Mouse (Mus musculus): Measurements from ENCODE around the gene Eif3f. TPM values are rescaled to one million over a fixed set of nuclear protein-coding genes. Genes with fewer than 3 reads are reported as not detected.

The Eif3f gene
- polyA plus RNA-seq (2015; fragmentation: Nextera tagmentation; extraction: Ambion mirVana), result 97.7 and 111 TPM in 2 replicates

DNA sequence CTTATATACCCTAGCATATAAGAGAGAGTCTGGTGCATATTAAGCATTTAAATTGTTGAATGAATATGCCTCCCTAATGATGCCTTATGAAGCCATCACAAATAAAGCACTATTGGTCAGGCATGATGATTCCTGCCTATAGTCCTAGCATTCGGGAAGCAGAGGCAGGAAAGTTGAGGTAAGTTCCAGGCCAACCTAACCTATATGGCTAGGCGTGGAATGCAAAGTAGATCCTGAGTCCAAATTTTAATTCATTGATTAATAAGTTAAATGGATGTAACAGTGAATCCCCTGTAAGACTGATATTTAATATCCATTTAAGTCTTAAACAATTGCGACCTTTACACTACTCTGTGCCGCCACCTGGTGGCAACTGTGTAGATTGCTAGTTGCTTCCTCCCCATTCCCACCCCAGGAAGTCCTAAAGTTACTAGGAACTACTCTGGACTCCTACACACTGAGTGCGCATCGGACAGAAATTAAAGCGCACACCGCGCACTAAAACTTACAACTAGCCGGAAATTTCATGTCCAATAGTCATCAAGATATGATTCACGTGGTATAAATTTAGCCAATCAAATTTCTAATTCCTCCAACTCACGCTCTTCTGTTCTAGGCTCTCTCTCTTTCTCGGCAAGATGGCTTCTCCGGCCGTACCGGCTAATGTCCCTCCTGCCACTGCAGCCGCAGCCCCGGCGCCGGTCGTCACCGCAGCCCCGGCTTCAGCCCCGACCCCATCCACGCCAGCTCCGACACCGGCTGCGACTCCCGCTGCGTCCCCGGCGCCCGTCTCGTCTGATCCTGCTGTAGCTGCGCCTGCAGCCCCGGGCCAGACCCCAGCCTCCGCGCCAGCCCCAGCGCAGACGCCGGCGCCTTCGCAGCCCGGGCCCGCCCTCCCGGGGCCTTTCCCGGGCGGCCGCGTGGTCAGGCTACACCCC is at the start of gene Eif3f:
Gene Eif3f (plus strand): TSS at position 624 of the 938 bp plus-strand sequence.
- peak; percentile 98 for DNase-seq (ENCODE audit: low spot score)

- no peak for DNase-seq (ENCODE audit: low spot score)
Observed at GRCm38 (mm10) chr7:108884906-108885305, 49.3 kb upstream of the Eif3f start, which contains the start of gene Olfr518. TSS of gene Olfr518 (minus strand) at chr7:108885006.

DNA sequence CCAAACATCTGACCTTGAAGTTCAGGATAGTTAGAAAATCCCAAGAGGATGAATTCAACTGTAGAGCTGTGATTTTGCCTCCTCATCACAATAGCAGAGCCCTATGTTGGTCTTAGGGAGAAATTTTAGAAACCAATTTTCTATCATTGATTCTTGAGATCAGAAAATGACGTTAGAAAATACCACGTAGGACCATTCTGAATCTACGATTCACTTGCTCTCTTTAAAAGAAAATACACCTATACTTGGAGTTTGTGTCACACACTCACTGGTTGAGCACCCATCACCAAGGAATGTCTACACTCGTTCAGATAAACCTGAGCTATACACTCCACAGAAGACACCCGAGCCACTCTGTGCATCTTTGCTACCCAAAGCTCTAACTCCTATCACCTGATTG is 39.9 kb upstream of the Eif3f start, which contains the start of gene Olfr519:
Gene Olfr519 (minus strand): TSS at position 101 of the 400 bp plus-strand sequence.
- DNase-seq (ENCODE audit: low spot score), result no peak

- no peak for DNase-seq (ENCODE audit: low spot score)
Observed at GRCm38 (mm10) chr7:108903969-108904368, 30.2 kb upstream of the Eif3f start.

DNA sequence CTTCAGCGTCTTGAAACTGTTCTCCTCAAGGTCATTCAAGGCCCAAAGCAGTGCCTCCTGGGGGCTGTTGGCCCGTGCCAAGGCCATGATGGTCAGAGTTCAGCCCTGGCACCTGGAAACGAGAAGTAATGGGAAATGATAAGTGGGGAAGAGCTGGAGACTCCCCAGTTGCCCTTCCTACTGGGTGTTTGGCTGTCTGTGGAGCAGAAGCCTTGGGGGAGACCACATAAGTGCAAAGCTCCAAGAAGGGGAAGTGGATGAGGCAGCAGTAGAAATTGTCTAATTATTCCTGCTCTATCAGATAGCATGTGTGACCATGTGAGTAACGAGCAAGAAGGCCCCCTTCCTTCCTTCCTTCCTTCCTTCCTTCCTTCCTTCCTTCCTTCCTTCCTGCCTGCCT is 7.2 kb upstream of the Eif3f start:
- DNase-seq (ENCODE audit: low spot score), result no peak

- DNase-seq (ENCODE audit: low spot score), result no peak
Observed at GRCm38 (mm10) chr7:108928280-108929188, 5.7 kb upstream of the Eif3f start.

DNA sequence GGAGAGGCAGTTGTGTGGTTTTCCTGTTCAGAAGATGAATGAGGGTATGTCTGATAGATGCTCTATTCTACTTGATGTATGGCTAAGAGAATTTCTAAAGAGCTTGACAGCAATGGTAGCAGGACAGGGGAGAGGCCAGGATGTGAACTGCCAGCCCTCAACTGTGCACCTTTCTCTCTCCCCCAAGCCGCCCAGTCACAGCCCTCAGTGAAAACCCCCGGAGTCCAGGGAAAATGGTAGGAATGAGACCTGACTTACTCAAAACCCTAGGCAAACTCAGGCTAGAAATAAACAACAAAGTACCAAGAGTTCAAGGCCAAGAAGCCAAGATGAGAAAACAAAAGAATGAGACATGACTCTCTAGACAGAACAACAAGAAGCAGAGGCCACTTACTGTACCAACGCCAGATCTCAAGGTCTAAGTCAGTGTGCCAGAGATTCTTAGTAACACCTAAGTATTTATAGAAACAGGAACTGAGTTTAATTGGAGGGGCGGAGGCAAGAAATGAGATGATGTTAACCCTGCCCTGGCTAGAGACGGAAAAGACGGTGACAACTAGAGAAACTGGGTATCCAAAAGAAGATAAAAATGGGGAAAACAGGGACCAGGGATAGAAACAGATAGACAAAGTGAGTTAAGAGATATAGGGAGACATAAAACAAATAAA is 4.4 kb upstream of the Eif3f start, which contains the start of gene Nlrp10:
Gene Nlrp10 (minus strand): TSS at position 453 of the 668 bp plus-strand sequence.
- DNase-seq (ENCODE audit: low spot score), result no peak

- DNase-seq (ENCODE audit: low spot score), result no peak
Observed at GRCm38 (mm10) chr7:108934836-108935235, 619 bp downstream of the Eif3f start.

- no peak for DNase-seq (ENCODE audit: low spot score)
Observed at GRCm38 (mm10) chr7:108935411-108935810, 1.2 kb downstream of the Eif3f start.

DNA sequence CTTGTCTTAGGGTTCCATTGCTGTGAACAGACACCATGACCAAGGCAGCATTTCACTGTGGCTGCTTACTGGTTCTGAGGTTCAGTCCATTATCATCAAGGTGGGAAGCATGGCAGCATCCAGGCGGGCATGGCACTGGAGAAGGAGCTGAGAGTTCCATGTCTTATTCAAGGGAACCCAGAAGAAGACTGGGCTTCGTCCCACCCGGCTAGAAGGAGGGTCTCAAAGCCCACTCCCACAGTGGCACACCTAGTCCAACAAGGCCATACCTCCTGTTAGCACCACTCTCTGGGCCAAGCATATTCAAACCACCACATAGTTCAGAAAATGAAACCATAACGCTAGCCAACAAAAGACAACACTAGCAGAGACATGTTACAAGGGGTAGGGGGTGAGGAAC is 2.4 kb downstream of the Eif3f start:
- no peak for DNase-seq (ENCODE audit: low spot score)

GRCm38 (mm10) chr7:108941466-108941865 is 7.2 kb downstream of the Eif3f start:
- no peak for DNase-seq (ENCODE audit: low spot score)

DNA sequence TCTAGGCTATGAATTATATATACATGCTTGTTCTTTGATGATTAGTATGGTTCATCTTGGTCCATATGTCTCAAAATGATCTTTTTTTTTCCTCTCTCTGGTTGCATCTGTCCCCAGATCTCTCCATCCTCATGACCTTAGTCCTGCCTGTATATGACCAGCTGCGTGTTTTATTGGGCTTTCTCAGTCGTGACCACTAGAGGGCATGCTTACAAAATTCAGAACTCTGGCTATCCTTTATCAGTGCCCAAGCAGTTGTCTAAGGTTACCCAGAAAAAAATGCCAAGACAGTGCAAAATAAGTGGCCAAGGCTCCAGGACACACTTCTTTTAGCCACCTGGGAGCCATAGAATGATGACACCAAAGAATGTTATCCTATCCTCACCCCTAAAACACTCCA is 9.8 kb downstream of the Eif3f start:
- DNase-seq (ENCODE audit: low spot score), result peak; percentile 43

DNA sequence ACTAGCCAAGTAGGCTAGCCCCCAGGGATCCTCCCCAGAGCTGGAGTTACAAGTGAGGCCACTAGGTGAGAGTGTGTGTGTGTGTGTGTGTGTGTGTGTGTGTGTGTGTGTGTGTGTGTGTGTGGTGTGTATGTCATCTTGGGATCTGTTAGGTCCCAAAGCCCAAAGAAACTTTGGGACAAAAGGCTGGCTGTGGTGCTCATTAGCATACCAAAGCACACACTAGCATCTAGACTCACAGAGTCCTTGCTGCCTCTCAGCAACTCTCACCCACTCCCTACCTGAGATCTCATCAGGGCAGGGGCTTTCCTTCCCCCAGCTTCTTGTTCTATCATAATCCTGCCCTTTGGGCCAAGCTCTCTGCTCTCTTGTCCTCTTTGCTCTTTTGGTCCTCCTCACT is 14.4 kb downstream of the Eif3f start:
- no peak for DNase-seq (ENCODE audit: low spot score)

DNA sequence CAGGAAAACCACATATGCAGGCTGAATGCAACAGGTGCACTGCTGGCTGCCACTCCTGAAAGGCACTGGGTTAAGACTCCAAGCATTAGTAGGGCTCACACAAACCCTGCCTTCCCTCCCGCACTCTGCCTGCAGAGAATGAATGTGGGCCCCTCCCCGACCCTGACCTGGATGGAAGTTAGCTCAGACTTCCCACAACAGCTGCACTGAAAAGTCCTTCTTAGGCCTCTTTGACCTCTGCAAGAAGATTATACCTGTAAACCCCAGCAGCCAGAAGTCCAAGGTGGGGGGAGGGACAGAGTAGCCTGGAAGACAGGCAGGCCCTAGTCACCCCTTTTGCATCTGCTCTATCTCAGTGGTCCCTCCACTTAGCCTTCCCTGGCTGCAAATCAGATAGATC is 15.1 kb downstream of the Eif3f start:
- no peak for DNase-seq (ENCODE audit: low spot score)

DNA sequence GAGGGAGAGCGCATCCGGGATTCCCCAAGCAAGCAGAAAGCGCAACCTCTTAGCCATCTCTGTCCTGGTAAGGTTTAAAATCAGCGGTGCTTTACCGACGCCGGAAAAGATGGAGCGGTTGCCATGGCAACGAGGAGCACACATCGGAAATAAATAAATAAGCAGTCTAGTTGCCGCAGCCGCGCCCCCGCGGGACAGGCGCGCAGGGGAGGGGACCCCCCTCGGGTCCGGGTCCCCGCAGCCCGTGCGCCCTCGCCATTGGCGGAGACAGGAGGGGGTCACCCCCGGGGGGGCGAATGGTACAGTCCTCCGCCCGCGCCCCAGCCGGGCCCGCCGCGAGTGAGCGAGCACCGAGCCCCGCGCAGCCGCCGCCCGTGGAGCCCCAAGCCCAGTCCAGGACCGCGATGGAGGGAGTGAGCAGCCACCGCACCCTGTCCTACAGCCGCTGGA is 16.1 kb downstream of the Eif3f start, which contains the start of gene Tub:
Gene Tub (plus strand): TSS at position 27 of the 450 bp plus-strand sequence.
- DNase-seq (ENCODE audit: low spot score), result peak; percentile 39

DNA sequence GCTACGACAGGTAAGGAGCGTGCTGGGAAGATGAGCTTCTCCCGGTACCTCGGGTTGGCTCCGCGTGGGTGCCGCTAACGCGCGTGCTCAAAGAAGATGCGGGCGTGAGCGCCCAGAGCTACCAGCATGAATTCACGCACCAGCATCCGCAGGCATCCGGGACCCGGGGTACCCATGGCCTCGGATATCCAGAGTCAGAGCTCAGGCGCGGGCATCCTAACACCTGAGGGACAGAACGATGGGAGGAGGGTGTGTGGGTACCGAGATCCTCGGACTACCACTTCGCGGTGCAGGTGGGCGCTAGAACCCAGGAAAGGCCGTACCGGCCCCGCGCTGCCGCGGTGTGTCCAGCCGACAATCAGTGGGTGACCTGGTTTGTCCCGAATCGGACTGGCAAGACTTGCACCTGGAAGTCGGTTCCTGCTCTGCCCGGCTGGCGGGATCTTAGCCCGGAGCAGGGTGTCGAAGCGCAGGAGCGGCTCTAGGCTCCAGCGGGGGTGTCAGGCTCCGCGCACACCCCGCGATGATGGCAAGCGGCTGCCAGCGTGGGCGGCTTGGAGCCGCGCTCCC is 16.6 kb downstream of the Eif3f start:
- DNase-seq (ENCODE audit: low spot score), result no peak

- DNase-seq (ENCODE audit: low spot score), result no peak
Observed at GRCm38 (mm10) chr7:108952801-108953200, 18.6 kb downstream of the Eif3f start.

DNA sequence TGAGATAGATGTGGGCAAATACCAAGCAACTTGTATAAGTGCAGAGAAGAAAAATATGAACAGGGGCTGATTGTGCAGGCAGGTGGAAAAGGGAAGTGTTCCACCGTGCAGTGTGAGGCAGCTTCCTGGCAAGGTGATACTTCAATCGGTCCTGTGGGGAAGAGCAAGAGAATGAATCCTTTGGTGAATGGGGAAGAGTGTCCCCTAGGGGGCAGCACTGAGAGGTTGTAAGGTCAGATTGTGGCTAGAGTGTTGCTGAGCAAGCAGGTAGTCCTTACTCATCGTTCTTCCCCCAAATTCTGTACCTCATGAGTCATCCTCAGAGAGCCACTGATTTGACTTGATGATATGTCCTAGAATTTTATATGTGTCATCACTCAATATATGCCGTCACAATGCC is 20.0 kb downstream of the Eif3f start:
- peak; percentile 23 for DNase-seq (ENCODE audit: low spot score)

DNA sequence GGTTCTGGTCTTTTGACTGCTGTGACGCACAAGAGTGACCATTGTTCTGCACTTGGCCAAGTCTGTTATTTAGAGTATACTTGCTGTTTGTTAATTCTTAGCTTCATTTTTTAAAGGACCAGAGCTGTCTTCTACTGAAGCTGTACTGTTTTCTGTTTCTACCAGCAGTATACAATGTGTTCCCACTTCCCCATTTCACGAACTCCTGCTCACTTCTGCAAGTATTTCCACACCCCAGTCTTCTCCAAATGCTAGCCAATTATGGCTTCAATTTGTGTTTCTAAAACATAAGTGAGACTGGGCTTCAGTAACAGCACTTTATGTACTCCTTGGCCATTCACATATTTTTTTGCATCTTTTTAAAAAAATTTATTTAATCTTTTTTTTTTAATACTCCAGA is 23.5 kb downstream of the Eif3f start:
- no peak for DNase-seq (ENCODE audit: low spot score)

DNA sequence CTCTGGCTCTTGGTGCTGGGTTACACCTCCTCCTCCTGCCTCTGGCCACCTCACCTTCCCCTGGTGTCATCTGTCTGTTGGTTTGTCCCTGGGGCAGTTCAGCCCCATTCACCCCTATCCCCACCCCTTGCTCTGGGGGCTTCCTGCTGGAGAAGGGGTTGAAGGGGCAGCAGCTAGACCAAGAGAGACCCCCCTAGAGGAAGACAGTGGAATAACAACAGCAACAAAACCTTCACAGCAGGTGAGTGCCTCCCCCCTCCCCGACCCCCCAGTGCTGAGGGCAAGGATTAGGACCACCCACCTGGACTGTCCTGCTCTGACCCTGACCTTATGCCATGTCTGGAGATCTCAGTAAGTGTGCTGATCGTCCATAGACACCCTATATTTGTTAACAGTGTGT is 31.8 kb downstream of the Eif3f start:
- peak; percentile 17 for DNase-seq (ENCODE audit: low spot score)
